Mouse (Mus musculus) mouse trophoblast stem cell (cell line): ENCODE results near the gene Tll2.

Experiments
- in situ Hi-C, 2 experiments: fragments of 300-500 bp; cut with MseI, MboI; formaldehyde crosslinking; loops; 2 replicates in 1 of 2; 3 replicates in 1 of 2; pipeline ENCODE4 v1.15.1; 2025

Gene Tll2

DNA sequence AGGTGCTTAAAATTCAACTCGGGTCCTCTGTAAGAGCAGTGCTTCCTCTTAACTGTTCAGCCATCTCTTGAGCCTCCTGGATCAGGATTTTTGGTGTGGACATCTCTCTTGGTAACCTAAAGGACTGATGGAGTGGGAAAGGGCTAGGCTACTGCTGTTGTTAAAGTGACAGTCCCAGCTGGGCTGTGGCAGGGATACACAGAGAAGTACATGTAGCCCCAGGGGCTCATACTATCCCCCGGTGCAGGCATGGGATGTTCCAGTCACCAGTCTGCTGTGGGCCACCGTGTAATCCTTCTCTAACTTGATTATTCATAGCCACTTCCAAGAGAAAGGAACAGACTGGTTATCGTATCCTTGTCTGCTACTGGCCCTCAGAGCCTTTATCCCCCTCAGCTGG is 109.6 kb downstream of the Tll2 start:
- in situ Hi-C loops = no loop called here

DNA sequence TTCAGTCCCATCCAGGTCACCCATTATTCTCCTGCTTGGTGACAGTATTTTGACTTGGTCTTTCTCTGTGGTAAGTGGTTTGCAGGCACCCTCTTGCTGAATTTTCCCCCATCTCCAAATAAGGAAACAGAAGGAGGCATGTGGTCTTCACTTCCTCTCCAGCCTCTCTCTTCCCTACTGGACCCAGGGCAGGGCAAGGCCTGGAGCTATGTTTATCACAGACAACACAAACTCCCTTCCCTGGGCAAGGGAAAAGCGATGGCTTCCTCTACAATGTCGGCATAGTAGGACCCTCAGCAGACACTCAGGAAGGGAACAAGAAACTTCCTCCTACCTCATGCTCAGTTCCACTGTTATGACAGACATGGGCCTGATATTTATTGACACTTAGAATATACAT is 114.7 kb downstream of the Tll2 start:
- in situ Hi-C loops = no loop called here

DNA sequence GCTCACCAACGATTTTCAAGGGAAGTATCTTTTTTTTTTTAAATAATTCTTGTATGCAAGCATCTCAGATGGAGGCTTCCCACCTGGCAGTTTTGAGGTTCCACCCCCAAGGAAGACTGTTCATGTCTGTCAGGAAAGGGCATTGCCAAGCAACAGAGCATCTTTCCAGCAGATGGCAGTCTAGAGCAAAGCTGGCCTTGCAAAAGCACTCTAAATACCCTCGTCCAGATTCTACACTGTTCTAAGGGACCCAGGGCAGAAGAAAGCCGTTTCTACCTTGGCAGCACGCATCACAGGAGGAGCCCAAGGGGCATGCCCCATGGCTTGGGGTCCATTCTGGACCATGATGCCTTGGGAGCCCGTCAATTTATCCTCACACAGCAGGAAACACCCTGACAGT is 116.8 kb downstream of the Tll2 start:
- in situ Hi-C loops = no loop called here

DNA sequence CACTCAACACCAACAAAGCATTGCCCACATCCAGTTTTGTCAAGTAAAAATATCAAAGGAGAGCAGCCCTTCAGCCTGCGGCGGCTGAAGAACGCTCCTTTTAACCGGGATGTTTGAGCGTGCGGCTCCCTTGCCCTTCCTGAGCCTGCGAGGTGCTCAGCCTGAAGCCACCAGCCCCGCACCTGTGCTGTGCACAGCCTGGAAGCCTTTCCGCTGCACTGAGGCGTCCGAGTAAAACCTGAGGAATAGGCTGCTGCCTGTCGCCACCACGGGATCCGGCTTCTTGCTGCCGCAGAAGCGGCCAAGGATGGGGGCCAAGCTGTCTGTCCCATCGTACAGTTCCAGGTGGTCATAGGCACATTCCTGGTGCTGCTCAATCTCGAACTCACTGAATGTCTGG is 118.1 kb downstream of the Tll2 start:
- in situ Hi-C loops = no loop called here

DNA sequence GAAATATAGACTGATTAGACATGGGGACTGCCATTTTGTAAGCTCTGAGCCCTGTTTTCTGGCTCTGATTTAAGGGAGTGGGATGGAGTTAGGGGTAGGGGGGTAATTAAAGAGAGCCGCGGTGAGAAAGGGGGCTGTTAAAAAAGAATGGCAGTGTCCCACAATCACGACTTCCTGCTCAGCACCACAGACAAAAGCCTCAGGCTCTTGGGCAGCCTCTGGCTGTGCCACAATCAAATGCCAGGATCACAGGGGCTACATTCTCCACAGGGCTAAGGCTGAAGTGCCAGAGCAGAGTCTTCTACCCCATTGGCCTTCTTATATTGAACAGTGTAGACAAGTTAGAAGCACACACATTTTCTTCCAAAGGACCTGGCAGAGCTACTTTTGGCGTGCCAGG is 118.7 kb downstream of the Tll2 start:
- in situ Hi-C loops = no loop called here

DNA sequence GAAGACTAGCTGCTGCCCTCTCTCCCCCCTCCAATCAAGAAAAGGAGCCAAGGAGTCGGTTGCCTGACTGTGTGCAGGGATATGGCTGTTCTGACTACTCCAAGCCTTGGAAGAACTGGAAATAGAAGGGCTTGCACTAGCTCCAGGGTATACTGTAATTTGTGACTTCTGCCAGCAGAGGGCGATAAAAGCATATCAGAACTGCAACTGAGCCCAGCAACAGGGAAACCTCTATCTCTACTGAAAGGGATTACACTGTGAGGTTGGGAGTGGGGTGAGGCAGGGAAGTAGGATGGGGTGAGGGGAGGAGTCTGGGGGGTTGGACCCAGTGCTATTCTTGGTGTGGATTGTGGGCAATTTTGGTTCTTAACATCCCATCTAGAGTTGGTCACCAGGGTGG is 119.9 kb downstream of the Tll2 start:
- in situ Hi-C loops = no loop called here

DNA sequence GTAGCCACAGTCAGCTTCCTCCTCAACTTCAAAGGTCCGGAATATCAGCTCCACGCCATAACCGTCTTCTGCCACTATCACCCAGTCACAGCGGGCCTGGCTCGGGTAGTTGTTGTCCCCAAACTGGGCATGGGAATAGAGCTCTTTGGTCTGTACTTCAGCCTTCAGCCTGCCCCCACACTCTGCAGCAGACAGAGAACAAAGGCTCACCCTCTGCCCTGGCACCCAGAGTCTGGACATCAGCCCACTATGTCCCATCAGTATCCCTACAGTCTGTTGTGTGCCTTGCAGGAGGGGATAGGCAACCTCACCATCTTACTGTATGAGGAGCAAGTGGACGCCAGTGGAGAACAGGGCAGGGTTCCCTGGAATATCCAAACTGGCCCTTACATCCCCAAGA is 120.3 kb downstream of the Tll2 start:
- in situ Hi-C loops = no loop called here

DNA sequence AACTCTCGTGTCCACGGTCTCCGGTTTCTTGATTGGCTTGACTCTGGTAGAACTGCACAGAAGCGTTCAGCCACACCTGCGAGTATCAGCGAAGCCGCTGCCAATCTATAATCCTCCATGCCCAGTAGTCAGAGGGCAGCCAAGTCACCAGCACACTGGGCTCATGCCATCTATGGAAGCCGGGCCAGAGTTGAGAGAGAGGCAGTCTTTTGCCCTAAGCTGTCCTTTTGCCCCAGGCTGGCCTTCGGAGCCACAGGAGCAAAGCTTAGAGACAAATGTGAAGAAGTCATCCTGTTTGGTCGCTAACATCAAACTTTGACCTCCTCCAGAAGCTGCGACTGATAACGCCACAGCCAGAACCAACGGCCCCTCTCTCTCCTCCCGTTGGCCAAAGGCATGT is 123.0 kb downstream of the Tll2 start:
- in situ Hi-C loops = no loop called here

DNA sequence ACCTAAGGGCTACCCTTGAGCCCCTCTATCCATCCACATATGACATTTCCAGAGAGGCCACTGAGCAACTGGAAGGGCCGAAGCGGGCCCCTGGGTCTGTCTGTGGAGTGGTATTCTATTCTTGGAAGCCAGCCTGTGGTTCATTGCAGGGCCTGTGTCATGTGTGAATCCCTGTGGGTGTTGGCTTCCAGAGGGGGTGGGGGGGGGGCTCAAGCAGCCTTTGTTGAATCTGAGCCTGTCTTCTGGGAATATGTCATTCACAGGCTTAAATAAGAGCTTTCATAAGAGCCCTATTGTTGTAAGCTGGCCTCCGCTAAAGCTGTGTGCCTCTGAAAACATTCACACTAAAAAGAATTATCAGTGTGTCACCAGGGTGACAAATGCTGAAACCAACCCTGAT is 125.0 kb downstream of the Tll2 start:
- in situ Hi-C loops = no loop called here

DNA sequence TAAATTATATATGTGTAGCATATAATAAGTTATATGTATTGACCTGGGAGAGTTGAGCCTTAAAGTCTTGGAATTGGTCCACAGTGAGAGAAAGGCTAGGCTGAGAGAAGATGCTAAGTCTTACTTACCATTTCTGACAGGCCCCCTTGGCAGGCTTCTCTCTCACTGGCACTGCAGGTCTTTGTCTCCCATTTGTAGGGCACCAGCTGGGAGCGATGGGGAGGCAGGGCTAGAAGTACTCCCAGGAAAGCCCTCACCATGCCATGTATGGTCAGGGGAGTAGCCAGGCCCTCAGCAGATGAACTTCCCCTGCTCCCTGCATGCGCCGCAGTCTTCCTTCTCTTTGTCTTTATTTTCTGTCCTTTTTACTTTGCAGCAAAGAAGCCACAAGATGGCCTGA is 129.7 kb downstream of the Tll2 start, which contains the start of gene Opalin:
Gene Opalin (minus strand): TSS at position 208 of the 400 bp plus-strand sequence.
- in situ Hi-C loops = no loop called here

DNA sequence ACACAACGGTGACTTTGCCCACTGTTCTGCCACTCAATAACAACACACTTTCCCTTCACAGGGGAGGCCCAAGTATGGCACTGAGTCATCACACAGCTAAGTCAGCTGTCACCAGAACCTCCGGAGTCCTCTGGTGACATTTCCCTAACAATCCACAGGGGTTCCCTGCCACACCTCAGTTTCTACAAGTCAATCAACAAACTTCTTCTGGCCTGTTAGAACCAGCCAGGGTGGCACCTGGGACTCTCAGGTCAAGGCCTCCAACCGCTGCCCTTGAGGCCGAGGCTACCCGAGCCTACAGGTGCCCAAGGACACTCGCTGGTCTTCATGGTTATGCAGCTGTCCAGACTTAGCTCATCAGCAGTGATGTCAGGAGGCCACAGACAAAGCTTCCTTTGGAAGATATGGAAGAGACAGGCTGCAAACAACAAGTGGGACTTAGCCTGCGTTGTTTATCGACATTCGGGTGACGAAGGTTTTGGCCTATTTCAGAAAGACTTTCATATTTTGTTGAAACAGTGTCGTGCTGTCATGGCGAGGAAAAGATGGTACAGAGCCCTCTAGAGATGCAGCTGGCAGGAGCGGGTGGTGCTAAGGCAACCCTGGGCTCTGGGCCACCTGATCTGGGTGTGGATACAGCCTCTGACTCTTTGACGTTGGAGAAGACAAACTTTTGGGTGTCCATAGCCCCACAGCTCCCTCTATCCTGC is 132.7 kb downstream of the Tll2 start:
- in situ Hi-C loops = no loop called here

DNA sequence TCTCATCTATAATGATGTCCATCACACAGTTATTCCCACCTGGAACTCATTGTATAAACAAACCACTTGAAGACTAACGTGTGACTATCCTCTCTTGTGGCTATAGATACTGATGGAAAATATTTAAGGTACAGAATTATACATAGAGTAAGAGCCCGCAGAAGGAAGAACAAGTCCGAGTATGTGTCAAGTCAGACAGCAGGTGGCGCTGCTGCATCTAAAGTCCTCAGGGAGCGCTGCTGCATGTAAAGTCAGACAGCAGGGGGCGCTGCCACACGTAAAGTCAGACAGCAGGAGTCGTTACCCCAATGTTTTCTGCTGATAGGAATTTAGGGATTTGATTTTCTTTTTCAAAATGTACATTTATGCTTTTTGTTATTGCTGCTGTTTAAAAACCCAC is 135.1 kb downstream of the Tll2 start:
- in situ Hi-C loops = no loop called here

DNA sequence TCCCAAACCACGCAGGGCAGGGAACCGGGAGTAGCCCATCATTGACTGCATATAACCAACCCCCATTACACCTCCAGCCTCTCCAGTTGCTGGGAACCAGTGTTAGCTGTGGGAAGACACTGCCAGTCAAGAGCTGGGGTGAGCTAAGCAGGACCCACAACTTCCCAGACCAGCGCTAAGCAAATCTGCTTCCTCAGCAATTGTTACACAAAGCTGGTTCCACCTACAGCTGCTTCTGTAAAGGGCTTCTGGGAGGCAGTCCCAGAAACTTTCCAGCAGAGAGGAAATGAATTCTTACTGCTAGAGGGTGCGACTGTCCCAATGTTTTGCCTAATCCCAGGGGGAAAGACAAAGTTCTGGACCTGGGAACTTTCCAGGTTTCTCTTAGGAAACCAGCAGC is 151.9 kb downstream of the Tll2 start:
- in situ Hi-C loops = loop anchor here in 1 of 2 experiments (10.0 kb wide), 1 partner anchor 300 kb away; no protein-coding TSS in a partner anchor

DNA sequence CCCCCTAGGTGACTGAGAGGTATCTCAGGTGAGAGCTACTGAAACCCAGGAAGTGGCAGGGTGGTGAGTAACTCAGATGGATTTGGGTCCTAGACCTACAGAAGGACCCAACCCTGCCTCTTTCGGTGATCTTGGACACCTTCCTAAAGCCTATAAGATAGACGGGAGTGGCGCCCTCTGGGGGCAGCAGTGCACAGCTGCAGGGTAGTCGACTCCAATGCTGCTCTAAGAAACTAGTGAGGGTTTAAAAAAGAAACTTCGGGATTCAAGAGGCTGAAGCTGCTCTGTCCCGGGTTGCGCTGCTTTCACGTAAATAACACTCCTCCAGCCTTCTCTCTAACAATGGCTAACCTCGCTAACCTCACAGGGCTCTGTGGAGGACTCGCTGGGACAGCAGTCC is 153.1 kb downstream of the Tll2 start:
- in situ Hi-C loops = loop anchor here in 1 of 2 experiments (10.0 kb wide), 1 partner anchor 299 kb away; no protein-coding TSS in a partner anchor

DNA sequence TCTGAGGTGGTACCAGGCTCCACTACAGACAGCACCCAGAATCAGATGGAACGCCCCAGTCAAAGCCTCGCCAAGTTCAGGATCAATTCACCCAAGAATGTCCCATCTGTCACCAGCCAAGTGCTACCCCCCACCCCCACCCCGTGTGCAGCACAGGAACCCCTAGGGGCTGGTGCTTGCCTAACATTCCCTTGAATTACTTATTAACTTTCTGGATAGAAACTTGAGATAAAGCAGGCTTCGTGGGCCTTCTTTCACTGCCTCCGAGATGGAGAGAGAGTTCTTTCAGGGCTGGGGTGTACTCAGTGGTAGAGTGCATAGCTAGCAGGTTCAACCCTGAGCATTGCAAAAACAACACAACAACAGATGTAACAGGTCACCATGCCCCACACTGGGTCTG is 154.4 kb downstream of the Tll2 start:
- in situ Hi-C loops = loop anchor here in 1 of 2 experiments (10.0 kb wide), 1 partner anchor 297 kb away; no protein-coding TSS in a partner anchor

DNA sequence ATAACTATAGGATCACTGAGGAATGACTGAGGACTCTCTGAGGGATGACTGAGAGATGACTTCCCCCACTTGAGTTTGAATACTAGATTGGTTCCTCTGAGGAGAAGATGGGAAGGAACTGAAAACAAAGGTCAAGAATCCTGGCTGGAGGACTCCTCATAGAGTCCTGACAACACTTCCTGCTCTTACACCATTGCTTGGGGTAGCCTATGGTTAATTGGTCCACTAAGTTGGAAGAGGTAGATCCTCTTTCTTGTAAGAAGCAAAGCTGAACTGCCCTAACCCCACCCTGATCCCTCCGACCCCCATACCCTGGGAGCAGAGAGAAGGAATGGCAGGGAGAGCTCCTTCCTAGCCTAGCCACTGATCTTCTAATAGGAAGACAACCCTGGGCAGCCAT is 154.9 kb downstream of the Tll2 start:
- in situ Hi-C loops = loop anchor here in 1 of 2 experiments (10.0 kb wide), 1 partner anchor 297 kb away; no protein-coding TSS in a partner anchor

DNA sequence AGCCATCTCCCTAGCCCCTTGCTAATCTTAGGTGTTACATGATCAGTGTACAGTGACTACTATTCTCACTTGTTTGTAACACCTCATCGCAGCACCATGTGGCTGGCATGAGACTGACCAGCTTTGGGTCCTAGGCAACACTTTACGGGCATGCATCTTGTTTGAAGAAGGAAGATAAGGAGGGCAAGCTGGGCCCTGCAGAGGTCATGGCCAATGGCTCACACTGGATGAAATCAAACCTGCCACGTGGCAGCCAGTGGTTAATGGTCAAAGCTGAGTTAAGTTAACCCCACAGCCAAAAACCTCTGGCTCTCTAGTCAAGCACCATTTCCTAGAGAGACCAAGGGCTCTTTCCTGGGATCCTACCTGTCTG is 158.5 kb downstream of the Tll2 start:
- in situ Hi-C loops = loop anchor here in 1 of 2 experiments (25.0 kb wide), 1 partner anchor 286 kb away; no protein-coding TSS in a partner anchor

DNA sequence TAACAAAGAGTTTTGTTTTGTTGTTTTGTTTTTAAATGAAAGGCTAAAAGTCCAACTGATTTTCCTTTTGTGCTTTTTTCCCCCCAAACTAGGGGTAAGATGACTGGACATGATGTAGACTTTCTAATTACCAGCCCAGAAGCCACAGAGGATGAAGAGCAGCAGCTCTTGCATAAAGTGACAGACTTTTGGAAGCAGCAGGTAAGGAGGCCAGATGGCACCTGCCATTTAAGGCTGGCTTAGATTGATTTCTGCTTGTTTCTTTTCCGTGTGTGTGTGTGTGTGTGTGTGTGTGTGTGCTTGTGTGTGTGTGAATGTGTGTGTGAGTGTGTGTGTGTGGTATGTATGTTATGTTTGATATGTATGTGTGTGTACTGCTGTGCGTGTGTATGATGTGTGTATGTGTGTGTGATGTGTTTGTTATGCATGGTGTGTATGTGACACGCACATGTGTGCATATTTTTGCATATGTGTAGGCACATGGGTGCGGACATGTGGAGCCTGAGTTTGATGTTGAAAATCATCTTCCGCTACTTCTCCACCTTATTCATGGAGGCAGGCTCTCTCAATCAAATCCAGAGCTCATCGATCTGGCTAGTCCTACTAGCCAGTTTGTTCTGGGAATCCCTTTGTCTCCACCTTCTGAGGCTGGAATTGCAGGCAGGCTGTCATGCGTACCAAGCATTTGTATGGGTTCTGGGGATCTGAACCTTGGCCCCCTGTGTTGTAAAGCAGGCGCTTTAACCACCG is 159.0 kb downstream of the Tll2 start:
- in situ Hi-C loops = loop anchor here in 1 of 2 experiments (25.0 kb wide), 1 partner anchor 285 kb away; no protein-coding TSS in a partner anchor

DNA sequence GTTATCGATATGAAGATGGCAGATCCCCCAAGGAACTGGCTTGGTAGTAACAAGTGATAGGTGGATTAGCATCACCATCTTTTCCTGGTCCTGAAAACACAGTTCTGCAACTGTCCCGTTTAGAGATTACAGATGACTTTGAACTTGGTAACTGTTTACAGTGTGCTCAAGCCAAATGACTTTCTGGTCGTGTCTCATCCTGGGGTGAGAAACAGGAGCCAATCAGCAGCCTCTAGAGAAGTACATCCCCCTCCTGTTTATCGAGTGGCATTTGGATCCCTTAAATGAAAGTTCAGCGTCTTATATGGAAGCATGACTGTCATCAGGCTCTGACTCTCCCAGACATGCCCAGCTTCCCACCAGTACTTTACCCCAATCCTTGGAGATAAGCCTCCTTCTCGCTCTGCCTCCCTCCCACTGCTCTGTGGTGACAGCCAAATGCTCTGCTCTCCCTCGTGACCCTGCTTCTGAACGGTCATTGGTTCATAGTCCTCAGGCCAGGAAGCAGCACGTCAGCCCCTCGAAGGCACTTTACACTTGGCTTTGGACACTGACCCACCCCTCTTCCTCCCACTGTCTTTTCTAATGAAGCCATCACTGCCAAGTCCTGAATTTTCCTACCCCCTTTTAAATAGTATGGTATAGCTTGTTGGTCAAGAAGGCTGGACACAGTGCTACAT is 161.4 kb downstream of the Tll2 start:
- in situ Hi-C loops = loop anchor here in 1 of 2 experiments (25.0 kb wide), 1 partner anchor 283 kb away; no protein-coding TSS in a partner anchor

DNA sequence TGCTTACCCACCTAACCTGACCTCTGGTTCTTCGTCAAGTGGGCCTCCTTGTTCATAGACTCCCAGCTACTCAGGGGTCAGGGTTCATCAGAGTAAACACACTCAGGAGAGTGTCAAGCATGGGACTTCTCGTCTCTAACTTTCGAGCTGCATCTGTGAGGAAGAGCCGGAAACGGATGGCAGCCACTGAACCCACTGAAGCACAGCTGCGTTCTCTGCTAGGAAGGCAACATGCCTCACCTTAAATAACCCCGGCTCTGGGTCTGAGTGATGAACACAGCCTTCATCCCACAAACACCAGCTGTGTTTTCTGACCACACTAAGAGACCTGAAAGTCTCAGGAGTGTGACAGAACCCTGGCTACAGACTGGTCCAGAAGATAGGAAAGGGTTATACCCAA is 167.5 kb downstream of the Tll2 start:
- in situ Hi-C loops = loop anchor here in 1 of 2 experiments (25.0 kb wide), 1 partner anchor 277 kb away; no protein-coding TSS in a partner anchor

DNA sequence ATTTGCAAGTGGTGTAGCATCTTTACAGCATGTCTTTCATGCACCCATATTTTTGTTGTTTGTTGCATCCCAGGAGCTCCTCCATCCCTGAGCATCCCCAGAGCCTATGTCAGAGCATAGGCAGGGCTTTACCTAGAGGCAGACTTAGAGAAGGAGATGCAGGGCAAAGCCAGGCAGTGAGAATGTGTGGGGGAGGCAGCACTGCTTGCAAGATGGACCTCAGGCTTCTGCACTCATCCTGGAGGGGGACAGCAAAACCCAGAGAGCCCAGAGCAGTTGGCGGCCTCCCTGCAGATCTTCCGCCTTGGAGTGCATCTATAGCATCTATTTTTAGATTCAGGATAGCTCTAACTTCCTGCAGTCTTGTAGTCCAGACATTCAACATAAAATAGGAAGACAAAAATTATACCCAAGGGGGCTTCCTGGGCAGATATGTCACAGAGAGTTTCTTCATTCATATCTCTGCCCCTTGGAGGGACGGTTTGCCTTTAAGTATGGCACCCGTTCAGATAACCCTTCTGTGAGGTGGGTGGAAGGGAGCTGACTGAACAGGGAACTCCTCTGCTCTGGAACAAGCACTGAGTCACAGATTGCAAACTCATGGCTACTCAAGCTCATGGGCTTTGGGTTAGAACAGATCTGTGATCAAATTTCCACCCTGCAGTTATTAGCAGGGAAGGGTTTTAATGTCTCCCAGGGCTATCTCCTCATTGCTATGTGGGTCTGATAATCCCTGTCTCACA is 170.7 kb downstream of the Tll2 start:
- in situ Hi-C loops = loop anchor here in 1 of 2 experiments (25.0 kb wide), 1 partner anchor 274 kb away; no protein-coding TSS in a partner anchor
